Mouse (Mus musculus) G1E (cell line): ENCODE results near the gene Cilp.

Experiments used
- CTCF ChIP-seq: IDR thresholded peaks from 2 replicates; pipeline ENCODE4 v1.5.1; 2012; ENCODE audit warnings: low read depth, low read length, inconsistent platforms, mixed read lengths
- TAL1 ChIP-seq: conservative IDR thresholded peaks from 2 replicates; pipeline ENCODE4 v1.6.1; 2012; ENCODE audit warnings: low read depth, low read length, inconsistent platforms, mixed read lengths

GRCm38 (mm10) chr9:65303586-65303985, 38.6 kb downstream of the Cilp start:
- TF ChIP-seq CTCF (no peak), TAL1 (no peak)
